Mouse (Mus musculus) limb, embryonic 13.5 days (tissue): ENCODE results near the gene Gm9803. TPM values are rescaled to one million over a fixed set of nuclear protein-coding genes. Genes with fewer than 3 reads are reported as not detected.
A peak's percentile ranks its signal among the peaks of the same experiment; 100 is the strongest.

Experiments used
- ATAC-seq: fragments of 200-750 bp; cut with Nextera tagmentation; 2 replicates; pipeline ENCODE4 v1.8.0; 2017; ENCODE audit warnings: low read depth, moderate number of reproducible peaks, moderate TSS enrichment; ENCODE audit not compliant: low FRiP score
- H3K27ac ChIP-seq: fragments of 300-500 bp; sonication (generic); 2 replicates; pipeline ENCODE4 v1.5.1; 2015; ENCODE audit warnings: inconsistent platforms, mild to moderate bottlenecking, moderate library complexity
- H3K27me3 ChIP-seq: fragments of 300-500 bp; sonication (generic); 2 replicates; pipeline ENCODE4 v1.6.1; 2015; ENCODE audit warnings: mild to moderate bottlenecking, inconsistent platforms
- H3K36me3 ChIP-seq: fragments of 300-500 bp; sonication (generic); 2 replicates; pipeline ENCODE4 v1.6.1; 2015; ENCODE audit warnings: inconsistent platforms, mild to moderate bottlenecking, moderate library complexity
- H3K4me1 ChIP-seq: fragments of 300-500 bp; sonication (generic); 2 replicates; pipeline ENCODE4 v1.6.1; 2015; ENCODE audit warnings: inconsistent platforms
- H3K4me2 ChIP-seq: fragments of 300-500 bp; sonication (generic); replicated peaks from 2 replicates; pipeline ENCODE4 v1.6.1; 2015; ENCODE audit warnings: inconsistent platforms, mild to moderate bottlenecking, moderate library complexity
- H3K4me3 ChIP-seq: fragments of 300-500 bp; sonication (generic); 2 replicates; pipeline ENCODE4 v1.5.1; 2015; ENCODE audit warnings: moderate library complexity, mild to moderate bottlenecking, inconsistent platforms
- H3K9ac ChIP-seq: fragments of 300-500 bp; sonication (generic); 2 replicates; pipeline ENCODE4 v1.6.1; 2015; ENCODE audit warnings: mild to moderate bottlenecking, inconsistent platforms
- H3K9me3 ChIP-seq: fragments of 300-500 bp; sonication (generic); 2 replicates; pipeline ENCODE4 v1.6.1; 2016; ENCODE audit warnings: inconsistent platforms
- WGBS: fragments of 180-500 bp; shearing (Covaris S2); methylation state at CpG from one replicate; pipeline ENCODE4 v1.1.7; 2015; 5-methylcytosine and 5-hydroxymethylcytosine counted together
- polyA plus RNA-seq: library from polyadenylated mRNA; unstranded; fragments of >200 nt; fragmentation: Nextera tagmentation; extraction: Ambion mirVana; gene quantifications from 2 replicates; pipeline ENCODE4 v1.2.1, GENCODE M21; 2015

Gm9803 gene
- polyA plus RNA-seq, 1 experiment from 2014 or later: 13.7 TPM

- WGBS: 57% methylated on average over 4 of the region's 4 CpGs
- ATAC-seq: peak; percentile 42; the same call in 1 of the 2 replicates
- H3K27ac ChIP-seq: peak overlapping the region; percentile 67
- no peak overlapping the region for H3K9ac ChIP-seq
- H3K27me3 ChIP-seq: no peaks in the 10 kb centered on the region
- H3K4me2 ChIP-seq: no peak overlapping the region
- peaks cover 24% of the 10 kb centered on the region for H3K36me3 ChIP-seq
- no peak overlapping the region for H3K4me3 ChIP-seq
- H3K4me1 ChIP-seq: peaks cover 16% of the 10 kb centered on the region
- no peaks in the 10 kb centered on the region for H3K9me3 ChIP-seq
Measured at GRCm38 (mm10) chr10:43517836-43518235, 6.0 kb upstream of the Gm9803 start.

GRCm38 (mm10) chr10:43518368-43518767 lies 5.5 kb upstream of the Gm9803 start:
- ATAC-seq: 0 out of 2 replicates have a peak, but pooled peaks have one; percentile 21
- peaks cover 19% of the 10 kb centered on the region for H3K36me3 ChIP-seq
- no peak overlapping the region for H3K27ac ChIP-seq
- H3K4me3 ChIP-seq: no peak overlapping the region
- no peak overlapping the region for H3K9ac ChIP-seq
- 58% methylated on average over 13 of the region's 13 CpGs for WGBS
- peaks cover 16% of the 10 kb centered on the region for H3K4me1 ChIP-seq
- 0 out of 2 replicates have a peak overlapping the region, but pooled peaks have one; percentile 11 for H3K4me2 ChIP-seq
- H3K27me3 ChIP-seq: no peaks in the 10 kb centered on the region
- no peaks in the 10 kb centered on the region for H3K9me3 ChIP-seq

GRCm38 (mm10) chr10:43519977-43520376 lies 3.9 kb upstream of the Gm9803 start:
- Histone ChIP-seq H3K9me3 (no peaks in the 10 kb centered on the region), H3K4me2 (no peak overlapping the region), H3K36me3 (peaks cover 14% of the 10 kb centered on the region), H3K27me3 (no peaks in the 10 kb centered on the region), H3K4me3 (no peak overlapping the region), H3K9ac (no peak overlapping the region), H3K27ac (no peak overlapping the region), H3K4me1 (peaks cover 16% of the 10 kb centered on the region)
- 96% methylated on average over 2 of the region's 2 CpGs for whole genome bisulfite sequencing
- no peak for ATAC-seq

- Histone ChIP-seq H3K36me3 (peaks cover 73% of the 10 kb centered on the region), H3K4me2 (no peak overlapping the region), H3K4me1 (peaks cover 10% of the 10 kb centered on the region; the same call in 1 of the 2 replicates), H3K9me3 (no peaks in the 10 kb centered on the region), H3K4me3 (no peak overlapping the region), H3K9ac (no peak overlapping the region), H3K27me3 (no peaks in the 10 kb centered on the region), H3K27ac (peak overlapping the region; percentile 44; the same call in 1 of the 2 replicates)
- 48% methylated on average over 15 of the region's 15 CpGs for WGBS
- peak; percentile 64; the same call in 1 of the 2 replicates for ATAC-seq
Measured at GRCm38 (mm10) chr10:43527283-43528269, 3.7 kb downstream of the Gm9803 start.

GRCm38 (mm10) chr10:43534382-43534781 lies 10.5 kb downstream of the Gm9803 start:
- H3K4me3 ChIP-seq: no peak overlapping the region
- no peaks in the 10 kb centered on the region for H3K27me3 ChIP-seq
- H3K9ac ChIP-seq: no peak overlapping the region
- H3K9me3 ChIP-seq: no peaks in the 10 kb centered on the region
- H3K27ac ChIP-seq: no peak overlapping the region
- 82% methylated on average over 1 of the region's 1 CpGs for WGBS
- peaks cover 3% of the 10 kb centered on the region for H3K4me1 ChIP-seq
- ATAC-seq: no peak
- H3K4me2 ChIP-seq: no peak overlapping the region
- peaks cover 59% of the 10 kb centered on the region for H3K36me3 ChIP-seq

GRCm38 (mm10) chr10:43537652-43538051 lies 13.8 kb downstream of the Gm9803 start:
- 94% methylated on average over 7 of the region's 7 CpGs for WGBS
- H3K9me3 ChIP-seq: no peaks in the 10 kb centered on the region

GRCm38 (mm10) chr10:43538831-43539230 lies 14.9 kb downstream of the Gm9803 start:
- no peaks in the 10 kb centered on the region for H3K27me3 ChIP-seq
- H3K9ac ChIP-seq: peak overlapping the region; percentile 45; the same call in 1 of the 2 replicates
- WGBS: 84% methylated on average over 5 of the region's 5 CpGs
- no peak overlapping the region for H3K27ac ChIP-seq
- H3K4me3 ChIP-seq: no peak overlapping the region
- H3K4me2 ChIP-seq: no peak overlapping the region
- no peaks in the 10 kb centered on the region for H3K9me3 ChIP-seq
- no peak for ATAC-seq
- H3K4me1 ChIP-seq: peaks cover 11% of the 10 kb centered on the region
- H3K36me3 ChIP-seq: peaks cover 17% of the 10 kb centered on the region

More at GRCm38 (mm10) chr10:43537652-43538051, 13.8 kb downstream of the Gm9803 start:
- H3K27ac ChIP-seq: no peak overlapping the region
- no peak overlapping the region for H3K4me3 ChIP-seq
- no peak for ATAC-seq
- no peaks in the 10 kb centered on the region for H3K27me3 ChIP-seq
- H3K9ac ChIP-seq: no peak overlapping the region
- peaks cover 11% of the 10 kb centered on the region for H3K4me1 ChIP-seq
- H3K4me2 ChIP-seq: no peak overlapping the region
- peaks cover 28% of the 10 kb centered on the region for H3K36me3 ChIP-seq

GRCm38 (mm10) chr10:43539746-43540310 lies 15.9 kb downstream of the Gm9803 start:
- Histone ChIP-seq H3K36me3 (peaks cover 17% of the 10 kb centered on the region), H3K4me2 (peak overlapping the region; percentile 74), H3K27ac (no peak overlapping the region), H3K9ac (peak overlapping the region; percentile 91), H3K27me3 (no peaks in the 10 kb centered on the region), H3K4me3 (peak overlapping the region; percentile 88), H3K9me3 (no peaks in the 10 kb centered on the region), H3K4me1 (peaks cover 11% of the 10 kb centered on the region)
- no peak for ATAC-seq
- 12% methylated on average over 12 of the region's 12 CpGs for WGBS

GRCm38 (mm10) chr10:43540442-43541152 lies 16.7 kb downstream of the Gm9803 start, which contains the start of gene 1700021F05Rik:
Gene 1700021F05Rik (minus strand): TSS chr10:43540994.
- Histone ChIP-seq H3K9ac (peak within 1 kb of the TSS; percentile 91), H3K4me1 (peaks cover 11% of the 10 kb centered on the region), H3K4me2 (peak within 1 kb of the TSS; percentile 74), H3K4me3 (peak within 1 kb of the TSS; percentile 88), H3K27me3 (no peaks in the 10 kb centered on the region), H3K9me3 (no peaks in the 10 kb centered on the region), H3K36me3 (peaks cover 10% of the 10 kb centered on the region), H3K27ac (peak within 1 kb of the TSS; percentile 79)
- WGBS: 1% methylated on average over 56 of the region's 56 CpGs
- ATAC-seq: peak; percentile 99

- peaks cover 11% of the 10 kb centered on the region for H3K4me1 ChIP-seq
- no peaks in the 10 kb centered on the region for H3K27me3 ChIP-seq
- 49% methylated on average over 7 of the region's 8 CpGs for WGBS
- no peak overlapping the region for H3K27ac ChIP-seq
- H3K36me3 ChIP-seq: peaks cover 4% of the 10 kb centered on the region
- H3K9me3 ChIP-seq: no peaks in the 10 kb centered on the region
- 0 out of 2 replicates have a peak overlapping the region, but pooled peaks have one; percentile 19 for H3K9ac ChIP-seq
- H3K4me3 ChIP-seq: peak overlapping the region; percentile 88
- ATAC-seq: peak; percentile 6
- H3K4me2 ChIP-seq: peak overlapping the region; percentile 74
Measured at GRCm38 (mm10) chr10:43541153-43541544, 17.3 kb downstream of the Gm9803 start.

- no peak overlapping the region for H3K27ac ChIP-seq
- no peak for ATAC-seq
- peaks cover 4% of the 10 kb centered on the region; the same call in 1 of the 2 replicates for H3K4me1 ChIP-seq
- 65% methylated on average over 5 of the region's 5 CpGs for WGBS
- H3K4me3 ChIP-seq: no peak overlapping the region
- H3K27me3 ChIP-seq: no peaks in the 10 kb centered on the region
- H3K36me3 ChIP-seq: no peaks in the 10 kb centered on the region
- no peak overlapping the region for H3K9ac ChIP-seq
- no peak overlapping the region for H3K4me2 ChIP-seq
- no peaks in the 10 kb centered on the region; the same call in 1 of the 2 replicates for H3K9me3 ChIP-seq
Measured at GRCm38 (mm10) chr10:43549411-43549810, 25.5 kb downstream of the Gm9803 start.
